Mouse (Mus musculus) forebrain, embryonic 10.5 days (tissue): Measurements from ENCODE around the gene Cd93. TPM values are rescaled to one million over a fixed set of nuclear protein-coding genes. Genes with fewer than 3 reads are reported as not detected.

Experiments used
- DNase-seq: peaks from one replicate; pipeline ENCODE4 v3.0.0-alpha.2; 2017; ENCODE audit warnings: low spot score; ENCODE audit errors: extremely low spot score
- H3K27ac ChIP-seq: fragments of 300-500 bp; sonication (generic); 2 replicates; pipeline ENCODE4 v1.5.1; 2016; ENCODE audit warnings: mild to moderate bottlenecking
- H3K27me3 ChIP-seq: fragments of 300-500 bp; sonication (generic); 2 replicates; pipeline ENCODE4 v1.6.1; 2016; ENCODE audit warnings: mild to moderate bottlenecking; ENCODE audit not compliant: poor library complexity, severe bottlenecking
- H3K36me3 ChIP-seq: fragments of 300-500 bp; sonication (generic); replicated peaks from 2 replicates; pipeline ENCODE4 v1.6.1; 2016; ENCODE audit warnings: mild to moderate bottlenecking, moderate library complexity
- H3K4me1 ChIP-seq: fragments of 300-500 bp; sonication (generic); 2 replicates; pipeline ENCODE4 v1.6.1; 2016
- H3K4me3 ChIP-seq: fragments of 300-500 bp; sonication (generic); 2 replicates; pipeline ENCODE4 v1.5.1; 2016; ENCODE audit warnings: mild to moderate bottlenecking, moderate library complexity
- H3K9me3 ChIP-seq: fragments of 300-500 bp; sonication (generic); 2 replicates; pipeline ENCODE4 v1.6.1; 2016; ENCODE audit warnings: mild to moderate bottlenecking, moderate library complexity
- WGBS: fragments of 180-500 bp; shearing (Covaris S2); methylation state at CpG from one replicate; pipeline ENCODE4 v1.1.7; 2016; 5-methylcytosine and 5-hydroxymethylcytosine counted together
- polyA plus RNA-seq: library from polyadenylated mRNA; unstranded; fragments of >200 nt; fragmentation: Nextera tagmentation; extraction: Ambion mirVana; gene quantifications from 2 replicates; pipeline ENCODE4 v1.2.1, GENCODE M21; 2016

Cd93 gene
- polyA plus RNA-seq, 1 experiment from 2014 or later = 5.1 TPM

GRCm38 (mm10) chr2:148393846-148394245 lies 49.5 kb downstream of the Cd93 start:
- no peak for DNase-seq
- Histone ChIP-seq H3K27me3 (peaks cover 50% of the 10 kb centered on the region), H3K27ac (no peak overlapping the region), H3K4me1 (peaks cover 19% of the 10 kb centered on the region), H3K36me3 (no peaks in the 10 kb centered on the region), H3K9me3 (no peaks in the 10 kb centered on the region), H3K4me3 (no peak overlapping the region)

GRCm38 (mm10) chr2:148393149-148393548 lies 50.2 kb downstream of the Cd93 start:
- H3K36me3 ChIP-seq = no peaks in the 10 kb centered on the region
- H3K27ac ChIP-seq = no peak overlapping the region
- DNase-seq = no peak
- 91% methylated on average over 1 of the region's 1 CpGs for WGBS
- H3K4me1 ChIP-seq = peaks cover 19% of the 10 kb centered on the region
- H3K27me3 ChIP-seq = peaks cover 50% of the 10 kb centered on the region
- H3K9me3 ChIP-seq = no peaks in the 10 kb centered on the region
- no peak overlapping the region for H3K4me3 ChIP-seq

DNA sequence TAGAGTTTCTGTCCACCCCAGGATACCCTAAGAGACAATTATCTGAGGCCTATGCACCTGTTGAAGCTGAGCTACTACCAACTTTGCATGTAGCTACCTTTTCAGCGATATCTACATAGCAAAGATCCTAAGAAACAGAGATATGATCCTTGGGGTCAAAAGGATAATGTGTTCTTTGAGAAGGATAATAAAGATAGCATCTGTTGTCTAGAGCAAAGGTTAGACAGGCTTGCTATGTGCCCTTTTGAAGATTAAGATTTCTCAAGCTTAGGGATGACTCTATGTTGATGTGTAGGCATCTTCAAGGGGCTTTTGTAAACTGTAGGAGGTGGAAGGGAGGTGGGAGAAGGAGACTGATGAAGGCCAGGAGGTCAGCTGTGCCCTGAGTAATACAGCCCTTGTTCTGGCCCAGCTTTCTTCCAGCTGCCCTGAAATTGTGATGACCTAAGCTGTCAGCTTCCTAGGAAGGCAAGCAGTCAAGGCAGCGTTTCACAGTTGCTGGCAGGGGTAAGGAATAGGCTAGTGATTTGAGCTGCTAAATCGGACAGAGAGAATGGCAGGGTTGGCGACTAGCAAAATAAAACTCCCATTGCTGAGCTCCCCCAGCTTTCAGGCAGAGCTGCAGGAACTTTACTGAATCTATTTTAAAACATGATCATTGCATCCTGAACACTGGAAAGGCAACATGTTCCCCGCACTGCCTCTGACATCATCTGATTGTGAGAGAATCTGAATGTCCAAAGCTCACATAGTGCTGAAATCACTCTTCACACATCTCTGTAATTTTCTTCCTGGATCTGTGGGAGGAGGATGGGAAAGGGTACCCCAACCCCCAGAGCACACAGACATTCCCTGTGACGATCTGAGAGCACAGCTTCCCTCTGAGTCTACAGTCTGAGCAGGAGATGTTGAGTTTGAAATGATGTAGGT lies 55.4 kb downstream of the Cd93 start:
- WGBS = 82% methylated on average over 6 of the region's 6 CpGs
- no peak for DNase-seq
- Histone ChIP-seq H3K9me3 (no peaks in the 10 kb centered on the region), H3K27ac (no peak overlapping the region), H3K27me3 (no peaks in the 10 kb centered on the region), H3K4me1 (no peaks in the 10 kb centered on the region), H3K4me3 (no peak overlapping the region), H3K36me3 (no peaks in the 10 kb centered on the region)

DNA sequence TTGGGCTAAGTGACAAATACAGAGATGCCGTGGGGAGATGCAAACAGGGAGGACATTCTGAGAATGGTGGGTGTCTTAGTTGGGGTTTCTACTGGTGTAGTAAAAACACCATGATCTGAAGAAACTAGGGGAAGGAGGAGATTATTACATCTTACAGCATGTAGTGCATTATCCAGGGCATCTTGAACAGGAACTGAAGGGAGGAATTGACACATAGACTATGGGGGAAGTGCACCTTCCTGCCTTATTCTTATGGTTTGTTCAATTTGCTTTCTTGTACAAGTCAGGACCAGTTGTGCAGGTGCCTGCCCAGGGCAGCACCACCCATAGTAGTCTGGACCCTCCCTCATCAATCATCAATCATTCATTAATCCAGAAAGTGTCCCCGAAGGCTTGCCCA lies 56.4 kb downstream of the Cd93 start:
- Histone ChIP-seq H3K4me3 (no peak overlapping the region), H3K9me3 (no peaks in the 10 kb centered on the region), H3K27ac (no peak overlapping the region), H3K4me1 (no peaks in the 10 kb centered on the region), H3K27me3 (no peaks in the 10 kb centered on the region), H3K36me3 (no peaks in the 10 kb centered on the region)
- DNase-seq = no peak
- 89% methylated on average over 2 of the region's 2 CpGs for WGBS

Other genes with a start within 250 kb of the Cd93 start
- 1.1 TPM in 2 replicates for gene Sstr4, start 48.2 kb downstream of the Cd93 start, polyA plus RNA-seq
- gene Thbd, start 35.4 kb downstream of the Cd93 start, polyA plus RNA-seq = 4.1 and 4.8 TPM in 2 replicates
- 160 and 162 TPM in 2 replicates for gene Nxt1, start 229.0 kb upstream of the Cd93 start, polyA plus RNA-seq
- gene Gzf1, start 237.5 kb upstream of the Cd93 start, polyA plus RNA-seq = 25.8 and 29.6 TPM in 2 replicates